Mouse (Mus musculus) heart, adult 8-10 months (tissue): ENCODE measurements at regions not wholly inside any gene's neighbourhood (a gene's known extent, or its start where the extent isn't known, plus 50 kb on each side); places are given as distances from the start of the nearest gene placed in this dataset.

Experiments
- DNase-seq: peaks from one replicate; pipeline ENCODE4 v3.0.0; 2022; ENCODE audit warnings: low spot score

GRCm38 (mm10) chr12:99039497-99040322 is 119.3 kb downstream of the Ttc8 start:
- DNase-seq: no peak

DNA sequence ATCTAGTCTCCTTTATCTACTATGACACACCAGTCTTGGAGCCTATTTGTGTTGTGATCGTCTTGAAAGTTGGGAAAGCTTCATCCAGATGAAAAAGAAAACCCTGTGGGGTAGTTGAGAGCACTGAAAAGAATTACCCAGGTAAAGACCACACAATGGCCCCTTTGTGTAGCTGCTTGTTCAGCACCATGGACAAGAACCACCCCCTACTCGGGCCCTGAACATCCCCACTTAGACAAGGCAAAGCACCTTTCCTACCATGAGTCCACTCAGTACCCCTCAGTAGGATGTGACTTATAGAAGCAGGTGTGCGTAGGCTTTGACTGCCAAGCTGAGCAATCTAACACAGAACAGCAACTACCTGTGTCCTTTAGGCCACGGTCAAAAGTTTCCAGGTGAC is 121.2 kb downstream of the Ttc8 start:
- DNase-seq: no peak

DNA sequence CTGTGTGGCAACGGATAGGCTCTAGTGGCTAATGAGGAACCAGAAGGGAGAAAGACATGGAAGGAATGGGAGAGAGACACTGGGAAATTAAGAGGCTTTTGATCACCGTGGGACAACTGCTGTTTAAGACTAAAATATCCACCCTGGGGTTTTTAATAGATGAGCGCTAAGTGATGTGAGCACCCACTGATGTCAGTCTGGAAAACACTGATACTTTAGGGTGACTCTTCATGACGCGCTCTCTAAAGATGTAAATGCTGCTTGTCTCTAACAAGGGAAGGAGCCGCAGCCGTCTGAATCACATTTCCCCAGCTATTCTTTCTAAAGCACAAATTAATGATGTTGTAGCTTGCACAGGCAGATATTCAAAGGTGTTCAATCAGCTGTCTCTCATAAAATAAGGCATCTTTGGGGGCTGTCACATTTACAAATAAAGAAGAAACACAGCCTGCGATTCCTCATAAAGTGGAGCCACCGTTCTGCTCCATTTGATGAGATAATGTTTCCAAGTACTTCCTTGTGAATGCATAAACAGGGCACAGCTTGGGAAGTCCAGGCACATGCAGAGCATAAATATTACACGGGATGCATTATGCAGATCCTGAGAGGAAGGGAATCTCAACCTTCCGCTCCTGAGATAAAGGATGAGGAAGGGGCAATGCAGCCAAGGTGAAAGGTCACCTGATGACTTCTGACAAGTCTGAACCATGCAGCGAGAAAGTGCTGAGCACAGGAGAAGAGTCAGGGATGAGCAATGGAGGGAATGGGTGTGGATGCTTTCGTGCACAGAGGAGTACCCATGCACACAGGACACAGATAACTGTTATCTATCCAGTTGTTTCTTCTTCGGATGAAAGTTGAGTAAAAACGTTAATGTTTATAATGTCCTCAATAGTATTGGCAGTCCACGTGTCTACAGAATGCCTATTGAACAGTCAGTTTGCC is 122.8 kb downstream of the Ttc8 start:
- DNase-seq: no peak

DNA sequence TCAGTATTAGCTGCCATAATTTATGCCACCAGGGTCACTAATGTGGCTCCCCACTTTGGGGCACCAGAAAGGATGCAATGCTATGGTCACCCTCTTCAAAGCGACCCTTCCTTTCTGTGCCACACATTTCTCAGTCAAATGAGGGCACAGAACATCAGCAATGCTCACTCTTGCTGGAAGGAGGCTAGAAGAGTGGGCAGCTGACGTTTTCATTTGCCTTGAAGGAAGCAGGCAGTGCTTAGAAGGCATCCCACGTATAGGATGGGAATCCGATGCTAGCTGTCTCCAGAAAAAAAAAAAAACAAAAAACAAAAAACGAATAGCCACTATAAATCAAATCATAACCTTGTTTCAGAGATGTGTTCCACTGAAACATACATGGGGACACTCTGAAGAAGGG is 124.1 kb downstream of the Ttc8 start:
- DNase-seq: no peak

GRCm38 (mm10) chr12:99050426-99050825 is 130.1 kb downstream of the Ttc8 start:
- no peak for DNase-seq

DNA sequence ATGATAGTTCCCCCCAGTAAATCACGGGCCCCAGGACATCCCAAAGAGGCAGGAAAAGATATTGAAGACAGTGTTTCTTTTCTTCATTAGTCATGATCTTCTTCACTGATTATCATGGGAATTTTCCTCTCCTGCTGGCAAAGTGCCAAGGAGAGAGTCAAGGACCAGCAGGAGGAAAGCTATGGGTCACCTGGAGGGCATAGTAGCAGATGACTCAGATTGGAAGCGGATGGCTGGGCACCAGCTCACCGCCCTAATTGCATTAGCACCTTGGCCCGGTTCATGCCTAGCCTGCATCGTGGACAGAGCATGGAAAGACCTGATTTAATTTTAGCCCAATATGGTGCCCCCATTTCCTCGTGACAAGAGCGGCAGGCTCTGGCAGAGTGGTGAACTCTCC is 132.2 kb downstream of the Ttc8 start:
- DNase-seq: no peak

- no peak for DNase-seq
Observed at GRCm38 (mm10) chr12:99057521-99057920, 137.1 kb downstream of the Ttc8 start.

GRCm38 (mm10) chr12:99058916-99059315 is 138.5 kb downstream of the Ttc8 start:
- DNase-seq: no peak

DNA sequence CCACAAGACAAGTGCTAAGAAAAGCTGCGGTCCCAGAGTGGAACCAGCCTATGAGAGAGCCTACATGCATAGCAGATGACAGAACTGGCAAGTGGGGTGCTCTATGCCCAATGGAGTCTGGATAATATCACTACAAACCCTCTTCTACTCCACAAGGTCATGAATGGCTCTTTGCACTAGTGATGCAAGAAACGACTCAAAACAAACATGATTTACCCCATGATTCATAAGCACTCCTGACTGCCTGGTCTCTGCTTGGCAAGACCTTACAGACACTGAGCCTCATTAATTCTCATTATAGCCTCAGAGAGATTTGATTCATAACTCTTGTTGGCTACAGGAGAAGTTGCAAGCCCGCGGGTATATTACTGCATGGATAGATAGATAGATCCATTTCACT is 139.1 kb downstream of the Ttc8 start:
- DNase-seq: no peak

DNA sequence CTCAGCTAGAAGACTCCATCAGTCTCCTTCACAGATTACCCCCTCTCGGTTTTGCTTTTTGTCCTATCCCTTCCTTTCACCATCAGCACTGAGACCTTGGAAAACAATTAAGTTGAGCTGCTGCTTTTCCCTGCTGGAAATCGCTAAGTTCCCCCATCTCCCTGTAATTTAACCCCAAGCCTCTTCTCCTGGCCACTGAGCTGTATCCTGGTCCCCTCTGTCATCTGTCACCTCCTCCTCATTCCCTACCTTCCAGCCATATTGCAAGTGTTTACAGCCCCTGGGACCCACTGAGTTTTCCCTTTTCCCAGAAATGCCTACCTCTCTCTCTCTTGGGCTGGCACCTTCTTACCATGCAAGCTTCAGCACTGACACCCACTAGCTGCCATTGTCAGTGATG is 140.3 kb downstream of the Ttc8 start:
- DNase-seq: no peak

GRCm38 (mm10) chr12:99063441-99063840 is 143.1 kb downstream of the Ttc8 start:
- no peak for DNase-seq

DNA sequence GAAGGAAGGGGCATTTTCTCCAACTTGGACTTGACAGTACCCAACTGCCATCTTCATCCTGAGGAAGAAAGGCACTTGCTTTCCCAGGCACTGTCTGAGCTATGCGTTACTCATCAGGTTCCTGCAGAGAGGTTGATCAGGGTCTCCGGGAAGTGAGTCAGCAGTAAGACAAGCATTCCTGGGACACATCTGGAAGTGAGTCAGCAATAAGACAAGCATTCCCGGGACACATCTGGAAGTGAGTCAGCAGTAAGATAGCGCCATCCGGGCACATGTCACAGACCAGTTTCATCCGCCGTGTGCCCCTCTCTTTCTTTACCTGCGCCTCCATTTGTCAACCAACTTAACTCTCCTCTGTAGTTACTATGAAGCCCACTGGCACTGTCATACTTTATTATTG is 143.5 kb downstream of the Ttc8 start:
- no peak for DNase-seq

DNA sequence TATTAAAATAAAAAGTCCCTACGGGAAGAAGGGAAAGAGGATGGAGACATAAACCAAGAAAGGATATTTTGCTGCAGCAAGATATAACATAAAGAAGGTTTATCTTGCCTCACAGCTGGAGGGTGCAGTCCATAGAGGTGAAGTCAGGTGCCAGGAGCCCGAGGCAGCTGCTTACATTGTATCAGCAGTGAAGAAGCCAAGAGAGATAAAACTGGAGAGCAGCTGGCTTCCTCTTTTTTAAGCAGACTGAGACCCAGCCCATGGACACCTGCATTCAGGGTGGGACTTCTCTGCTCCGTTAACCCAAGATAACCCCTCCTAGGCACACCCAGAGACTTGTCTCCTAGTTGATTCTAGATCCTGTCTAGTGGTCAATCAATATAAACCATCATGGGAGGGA is 147.6 kb downstream of the Ttc8 start:
- no peak for DNase-seq

DNA sequence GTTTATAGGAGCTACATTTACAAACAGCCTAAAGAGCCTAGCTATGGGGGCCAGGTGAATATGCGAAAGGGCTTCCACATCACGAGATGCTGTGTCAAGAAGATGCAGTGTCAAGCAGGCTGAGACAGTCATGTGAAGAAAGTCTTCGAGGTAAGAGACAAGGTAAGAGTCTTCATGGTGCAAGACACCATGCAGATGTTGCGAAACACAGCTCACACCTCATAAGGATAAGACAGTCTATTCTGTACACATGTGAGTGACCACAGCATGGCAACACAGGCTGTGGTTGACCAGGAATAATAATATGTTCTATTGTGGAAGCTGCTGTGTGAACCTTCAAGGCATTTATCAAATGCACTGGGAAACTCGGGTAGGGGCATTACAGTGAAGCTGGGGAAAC is 153.4 kb downstream of the Ttc8 start:
- DNase-seq: no peak

DNA sequence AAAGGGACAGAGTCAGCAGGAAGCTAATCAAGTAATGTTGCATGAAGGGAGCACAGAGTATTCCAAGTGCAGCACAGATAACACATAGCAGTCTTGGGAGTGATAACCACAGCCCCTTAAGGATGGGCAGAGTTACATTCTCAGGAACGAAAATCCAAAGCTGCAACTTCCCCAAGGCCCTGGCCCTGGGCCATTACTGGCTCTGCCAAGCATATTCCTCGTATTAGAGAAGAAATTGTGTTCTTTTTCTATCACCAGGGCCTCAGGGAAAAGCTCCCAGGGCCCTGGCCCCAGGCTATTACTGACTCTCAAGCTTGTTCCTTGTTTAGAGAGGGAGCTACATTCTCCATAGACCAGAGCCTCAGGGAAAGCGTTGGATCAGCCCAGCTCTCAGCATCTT is 157.0 kb downstream of the Ttc8 start:
- no peak for DNase-seq

DNA sequence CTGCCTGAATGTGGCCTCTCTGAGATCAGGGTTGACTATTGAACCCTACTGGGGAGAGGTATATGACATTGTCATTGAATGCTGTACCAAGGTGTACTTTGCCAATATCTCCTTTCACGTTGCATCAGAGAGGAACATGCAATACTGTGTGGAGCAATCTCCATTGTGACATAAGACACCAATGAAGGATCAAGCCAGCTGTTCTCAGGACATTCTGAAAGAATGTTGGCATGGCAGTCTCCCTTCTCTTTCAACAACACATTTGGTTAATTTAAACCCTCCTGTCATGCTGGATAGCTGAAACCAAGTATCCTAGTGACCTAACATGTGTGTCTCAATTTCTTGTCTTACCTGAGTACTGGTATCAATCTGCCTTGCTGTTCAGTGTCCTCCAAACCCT is 159.5 kb downstream of the Ttc8 start:
- no peak for DNase-seq

DNA sequence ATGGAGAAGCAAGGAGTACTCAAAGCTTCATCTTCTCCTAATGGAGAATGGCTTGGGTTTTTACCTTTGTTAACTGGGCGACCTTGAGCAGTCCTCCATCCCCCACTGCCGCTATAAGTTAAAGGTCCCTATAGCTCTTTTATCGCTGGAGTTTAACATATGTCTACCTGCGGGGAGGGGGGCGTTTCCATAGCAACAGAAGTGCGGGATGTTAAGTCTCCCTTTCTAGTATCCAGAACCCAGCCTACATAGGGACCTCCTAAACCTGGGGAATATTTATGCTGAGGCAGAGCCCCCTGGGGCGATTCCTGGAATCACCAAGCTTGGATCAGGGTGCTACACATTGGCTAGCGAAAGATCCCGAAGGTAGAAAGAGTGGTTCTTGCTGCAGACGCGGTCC is 163.2 kb downstream of the Ttc8 start:
- DNase-seq: no peak

DNA sequence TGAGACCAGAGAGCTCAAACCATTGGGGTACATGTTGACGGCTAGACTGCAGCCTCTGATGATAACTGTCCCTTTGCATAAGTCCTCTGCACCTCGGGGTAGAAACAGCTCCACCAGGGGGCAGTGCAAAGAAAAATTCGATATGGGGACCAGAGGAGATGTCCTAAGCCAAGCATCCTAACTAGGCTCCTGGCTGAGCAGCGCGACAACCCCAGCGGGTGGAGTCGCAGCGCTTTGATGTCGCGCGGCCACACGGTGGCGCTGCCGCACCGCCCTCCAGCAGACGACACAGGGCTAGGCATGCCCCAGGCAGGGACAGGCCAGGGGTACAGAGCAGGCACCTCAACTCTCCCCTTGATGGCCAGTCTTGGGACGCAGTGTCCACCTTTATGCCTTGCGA is 163.8 kb downstream of the Ttc8 start:
- peak; percentile 70 for DNase-seq

GRCm38 (mm10) chr12:99087286-99087685 is 166.9 kb downstream of the Ttc8 start:
- no peak for DNase-seq

DNA sequence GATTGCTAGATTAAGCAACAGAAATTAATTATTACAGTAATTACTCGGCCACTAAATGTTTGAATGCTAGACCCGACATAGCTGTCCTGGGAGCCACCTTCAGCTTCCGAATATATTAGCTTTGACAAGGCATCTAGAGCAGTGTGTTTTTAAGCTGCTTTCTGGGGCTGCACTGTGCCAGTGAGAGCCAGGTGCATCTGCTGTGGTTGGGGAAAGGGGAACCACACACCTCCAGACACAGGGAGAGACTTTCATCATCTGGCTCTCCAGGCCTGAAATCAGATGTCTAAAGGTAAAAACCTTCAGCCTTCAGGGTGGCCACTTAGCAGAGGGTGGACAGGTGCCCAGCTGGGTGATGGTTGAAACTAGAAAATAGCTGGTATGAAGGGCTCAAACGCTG is 171.4 kb downstream of the Ttc8 start:
- no peak for DNase-seq

- DNase-seq: no peak
Observed at GRCm38 (mm10) chr12:99093151-99093550, 172.8 kb downstream of the Ttc8 start.

DNA sequence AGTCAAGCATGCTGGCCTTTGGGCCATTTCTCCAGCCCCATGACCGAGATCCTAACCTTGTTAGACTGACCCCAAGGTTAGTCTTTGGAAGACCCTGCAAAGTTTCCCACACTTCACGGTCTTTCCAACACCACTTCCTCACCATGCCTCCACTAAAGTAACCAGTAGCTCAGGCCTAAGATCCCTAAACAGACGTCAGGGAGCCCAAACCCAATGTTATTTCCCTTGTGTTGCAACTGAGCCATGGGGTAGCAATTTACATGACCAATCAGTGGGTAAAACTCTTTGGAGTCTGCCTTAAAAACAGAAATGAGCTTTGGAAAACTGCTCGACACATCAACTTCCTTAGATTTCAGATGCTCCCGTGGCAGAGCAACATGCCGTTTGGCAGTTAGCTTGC is 173.6 kb downstream of the Ttc8 start:
- no peak for DNase-seq
